Mouse (Mus musculus) CH12.LX (cell line): ENCODE results near the gene Cic. TPM values are rescaled to one million over a fixed set of nuclear protein-coding genes. Genes with fewer than 3 reads are reported as not detected.

Source experiments
- DNase-seq: peaks from one replicate; pipeline ENCODE4 v3.0.0-alpha.2; 2013; ENCODE audit errors: extremely low read depth
- H3K27ac ChIP-seq: 2 replicates; pipeline ENCODE4 v1.5.1; 2012; ENCODE audit warnings: low read depth, mild to moderate bottlenecking, control low read depth, moderate library complexity; ENCODE audit not compliant: insufficient read depth
- H3K27me3 ChIP-seq: replicated peaks from 2 replicates; pipeline ENCODE3; 2012; ENCODE audit warnings: inconsistent platforms
- H3K36me3 ChIP-seq, 2 experiments: replicated peaks in 1 of 2; 2 replicates each; pipeline versions ENCODE3 to v1.6.1; 2012; ENCODE audit warnings: inconsistent platforms in 1 of 2, low read length in 1 of 2, mild to moderate bottlenecking in 1 of 2, mixed read lengths in 1 of 2, moderate library complexity in 1 of 2; ENCODE audit not compliant: control insufficient read depth in 1 of 2, insufficient read depth in 1 of 2
- H3K4me1 ChIP-seq, 2 experiments: 2 replicates each; pipeline ENCODE4 v1.6.1; 2012; ENCODE audit warnings: inconsistent platforms in 1 of 2, moderate library complexity in 1 of 2; ENCODE audit not compliant: insufficient read depth in 2 of 2, control insufficient read depth in 1 of 2
- H3K4me2 ChIP-seq: 2 replicates; pipeline ENCODE4 v1.6.1; 2012; ENCODE audit warnings: low read depth, mild to moderate bottlenecking, control low read depth; ENCODE audit not compliant: poor library complexity, insufficient read depth, severe bottlenecking
- H3K4me3 ChIP-seq, 3 experiments: fragments of 150-350 bp in 1 of 3; sonication (generic) in 1 of 3; replicated peaks in 1 of 3; 2 replicates each; pipeline versions ENCODE3 to v1.5.1; 2011 to 2012; ENCODE audit warnings: low read depth in 2 of 3, low read length in 2 of 3, mild to moderate bottlenecking in 2 of 3, moderate library complexity in 2 of 3, control low read depth in 1 of 3, improper control_type of control experiment in 1 of 3, inconsistent platforms in 1 of 3, mixed read lengths in 1 of 3; ENCODE audit not compliant: poor library complexity in 1 of 3
- H3K79me2 ChIP-seq: replicated peaks from 2 replicates; pipeline ENCODE4 v1.6.1; 2012; ENCODE audit warnings: mild to moderate bottlenecking, moderate library complexity; ENCODE audit not compliant: control insufficient read depth, poor library complexity, insufficient read depth, severe bottlenecking; ENCODE audit errors: extremely low read depth
- H3K9ac ChIP-seq: 2 replicates; pipeline ENCODE4 v1.6.1; 2012; ENCODE audit warnings: low read depth, mild to moderate bottlenecking, control low read depth, moderate library complexity; ENCODE audit not compliant: insufficient read depth
- H3K9me3 ChIP-seq: replicated peaks from 2 replicates; pipeline ENCODE3; 2012; ENCODE audit warnings: low read length, inconsistent platforms, mixed read lengths
- CHD1 ChIP-seq: IDR thresholded peaks from 2 replicates; pipeline ENCODE4 v1.6.1; 2012; ENCODE audit warnings: low read depth, low read length, improper control_type of control experiment, inconsistent platforms
- CHD2 ChIP-seq: IDR thresholded peaks from 2 replicates; pipeline ENCODE4 v1.6.1; 2011; ENCODE audit warnings: low read length, improper control_type of control experiment
- CTCF ChIP-seq, 2 experiments: IDR thresholded peaks in 1 of 2; conservative IDR thresholded peaks in 1 of 2; 2 replicates each; pipeline ENCODE4 v1.5.1; 2011 to 2012; ENCODE audit warnings: low read depth in 2 of 2, low read length in 2 of 2, improper control_type of control experiment in 1 of 2, inconsistent platforms in 1 of 2, mild to moderate bottlenecking in 1 of 2, moderate library complexity in 1 of 2
- E2F4 ChIP-seq: IDR thresholded peaks from 2 replicates; pipeline ENCODE4 v1.6.1; 2011; ENCODE audit warnings: low read depth, low read length, improper control_type of control experiment; ENCODE audit not compliant: insufficient replicate concordance
- ETS1 ChIP-seq: conservative IDR thresholded peaks from 2 replicates; pipeline ENCODE4 v1.6.1; 2012; ENCODE audit warnings: low read depth, mild to moderate bottlenecking, inconsistent platforms, low read length, improper control_type of control experiment, moderate library complexity
- HCFC1 ChIP-seq: IDR thresholded peaks from 2 replicates; pipeline ENCODE4 v1.6.1; 2012; ENCODE audit warnings: low read depth, mild to moderate bottlenecking, inconsistent platforms, low read length, improper control_type of control experiment
- IRF4 ChIP-seq: IDR thresholded peaks from 2 replicates; pipeline ENCODE4 v1.6.1; 2014; ENCODE audit warnings: low read depth, mild to moderate bottlenecking, inconsistent platforms, low read length, improper control_type of control experiment
- JUND ChIP-seq: conservative IDR thresholded peaks from 2 replicates; pipeline ENCODE4 v1.6.1; 2011; ENCODE audit warnings: low read depth, low read length, improper control_type of control experiment
- KAT2A ChIP-seq: IDR thresholded peaks from 2 replicates; pipeline ENCODE4 v1.6.1; 2012; ENCODE audit warnings: low read length, improper control_type of control experiment, inconsistent platforms; ENCODE audit not compliant: insufficient replicate concordance
- MAX ChIP-seq: IDR thresholded peaks from 2 replicates; pipeline ENCODE4 v1.6.1; 2011; ENCODE audit warnings: low read length, improper control_type of control experiment
- NELFE ChIP-seq: IDR thresholded peaks from 2 replicates; pipeline ENCODE4 v1.6.1; 2011; ENCODE audit warnings: low read depth, low read length, improper control_type of control experiment
- NRF1 ChIP-seq: IDR thresholded peaks from 2 replicates; pipeline ENCODE4 v1.6.1; 2014; ENCODE audit warnings: low read depth, mild to moderate bottlenecking, inconsistent platforms, low read length, improper control_type of control experiment, moderate library complexity
- PAX5 ChIP-seq: IDR thresholded peaks from 2 replicates; pipeline ENCODE4 v1.6.1; 2012; ENCODE audit warnings: low read length, inconsistent platforms, mixed read lengths
- POLR2A ChIP-seq: IDR thresholded peaks from 2 replicates; pipeline ENCODE4 v1.6.1; 2011; ENCODE audit warnings: low read depth, mild to moderate bottlenecking, improper control_type of control experiment, low read length
- POLR2AphosphoS2 ChIP-seq: IDR thresholded peaks from 2 replicates; pipeline ENCODE4 v1.6.1; 2011; ENCODE audit warnings: low read depth, low read length, improper control_type of control experiment
- RAD21 ChIP-seq: IDR thresholded peaks from 2 replicates; pipeline ENCODE4 v1.6.1; 2011; ENCODE audit warnings: low read depth, mild to moderate bottlenecking, low read length, improper control_type of control experiment, moderate library complexity
- ZC3H11A ChIP-seq: IDR thresholded peaks from 2 replicates; pipeline ENCODE4 v1.6.1; 2012; ENCODE audit warnings: low read depth, mild to moderate bottlenecking, inconsistent platforms, low read length, improper control_type of control experiment
- ZKSCAN1 ChIP-seq: IDR thresholded peaks from 2 replicates; pipeline ENCODE4 v1.6.1; 2012; ENCODE audit warnings: low read depth, inconsistent platforms, low read length, improper control_type of control experiment, borderline replicate concordance
- ZNF384 ChIP-seq: IDR thresholded peaks from 2 replicates; pipeline ENCODE4 v1.6.1; 2012; ENCODE audit warnings: low read depth, low read length, improper control_type of control experiment, inconsistent platforms
- dilution Hi-C: fragments of 300-500 bp; cut with MboI; formaldehyde crosslinking; loops from 2 replicates; pipeline ENCODE4 v1.14.3; 2020; ENCODE audit warnings: low sequenced_read_pairs; ENCODE audit not compliant: extremely low pct_unique_long_range_greater_than_20kb, extremely low pct_ligation_motif_present
- in situ Hi-C: fragments of 300-500 bp; cut with MboI; formaldehyde crosslinking; loops from 3 replicates; pipeline ENCODE4 v1.14.3; 2019; ENCODE audit warnings: low sequenced_read_pairs, low pct_ligation_motif_present, low pct_unique_long_range_greater_than_20kb, mixed read lengths
- polyA plus RNA-seq: library from polyadenylated mRNA; unstranded; fragments of >175 nt; gene quantifications from 2 replicates; pipeline ENCODE4 v1.2.1, GENCODE M21; 2012; ENCODE audit warnings: low read depth; ENCODE audit not compliant: insufficient read length
- total RNA-seq, 2 experiments: library from RNA; depleted of rRNA; stranded (reverse); fragments of 300-350 nt in 1 of 2; fragments of >200 nt in 1 of 2; gene quantifications; 2 replicates each; pipeline ENCODE4 v1.2.3; 2012 to 2014

The Cic gene
- total and polyA plus RNA-seq, 3 experiments: 2.5 to 34.5 (median 21.7) TPM

DNA sequence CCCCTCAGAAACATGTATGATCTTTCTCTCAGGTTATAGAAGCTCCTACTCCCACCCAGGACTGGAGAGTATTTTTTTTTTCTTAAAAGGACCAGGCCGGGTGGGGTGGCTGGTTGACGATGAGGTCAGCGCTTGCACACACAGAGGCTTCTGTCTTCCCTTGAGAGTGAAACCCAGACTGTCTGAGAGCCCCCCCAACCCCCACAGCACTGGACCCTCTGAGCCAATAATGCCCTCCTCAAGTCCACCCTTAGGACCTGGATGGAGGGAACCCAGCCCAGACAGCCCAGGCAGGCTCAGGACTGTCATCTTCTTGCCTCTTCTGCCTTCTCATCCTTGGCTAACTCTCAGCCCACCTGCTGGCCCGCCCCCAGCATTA is 20.8 kb upstream of the Cic start:
- dilution Hi-C loops (no loop called here), in situ Hi-C loops (no loop called here)
- Histone ChIP-seq H3K79me2 (peaks cover 17% of the 10 kb centered on the region), H3K9me3 (no peaks in the 10 kb centered on the region), H3K27ac (no peak overlapping the region), H3K4me1 (peaks cover 5 to 31% of the 10 kb centered on the region in 2 experiments; a peak in 3 of 4 replicates), H3K27me3 (no peaks in the 10 kb centered on the region)
- TF ChIP-seq NELFE (no peak), IRF4 (no peak), JUND (no peak), ZC3H11A (no peak), MAX (no peak), CHD1 (no peak), NRF1 (no peak), CTCF (conservative IDR thresholded peaks at IDR 0.05 in 1 of 2, IDR thresholded peaks at IDR 0.05 in 1 of 2; ENCODE audit: low read depth in 2 of 2, low read length in 2 of 2) (no peak), ZNF384 (no peak), RAD21 (no peak)
- TF ChIP-seq, all 38 proteins: peak for 0
- DNase-seq: no peak
- Histone ChIP-seq H3K36me3 (peaks cover 11 to 42% of the 10 kb centered on the region in 2 experiments), H3K4me2 (no peak overlapping the region), H3K4me3 (no peak overlapping the region), H3K9ac (no peak overlapping the region)

DNA sequence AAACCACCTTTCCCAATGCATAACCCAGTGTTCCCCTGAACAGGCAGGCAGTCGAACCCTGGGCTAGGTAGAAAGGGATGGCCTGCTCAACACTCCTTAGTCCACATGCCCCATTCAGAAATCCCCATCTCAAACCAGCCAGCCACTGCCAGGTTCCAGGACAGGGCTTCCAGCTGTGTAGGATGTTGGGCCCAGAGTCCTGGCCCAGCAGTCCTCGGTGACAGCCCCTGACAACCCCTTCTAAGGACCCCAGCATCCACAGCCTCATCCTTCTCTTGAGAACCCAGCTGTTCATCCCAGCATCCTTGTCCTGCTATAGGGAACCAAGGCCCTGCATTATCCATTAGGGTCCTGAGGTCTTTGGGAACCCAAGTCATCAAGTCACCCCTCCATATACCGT is 20.0 kb upstream of the Cic start:
- Histone ChIP-seq H3K27me3 (no peaks in the 10 kb centered on the region), H3K79me2 (peaks cover 17% of the 10 kb centered on the region), H3K27ac (no peak overlapping the region), H3K4me3 (no peak overlapping the region), H3K4me2 (no peak overlapping the region), H3K9me3 (no peaks in the 10 kb centered on the region), H3K4me1 (peaks cover 5 to 31% of the 10 kb centered on the region in 2 experiments; a peak in 3 of 4 replicates), H3K9ac (no peak overlapping the region), H3K36me3 (peaks cover 11 to 39% of the 10 kb centered on the region in 2 experiments)
- in situ Hi-C loops (no loop called here), dilution Hi-C loops (no loop called here)
- DNase-seq: no peak
- TF ChIP-seq PAX5 (no peak), E2F4 (no peak), ZKSCAN1 (no peak), KAT2A (no peak), CHD2 (no peak), POLR2AphosphoS2 (no peak), ETS1 (no peak), CTCF (conservative IDR thresholded peaks at IDR 0.05 in 1 of 2, IDR thresholded peaks at IDR 0.05 in 1 of 2; ENCODE audit: low read depth in 2 of 2, low read length in 2 of 2) (no peak), HCFC1 (no peak), POLR2A (no peak)
